Mouse (Mus musculus) liver, adult 2 months (tissue): Measurements from ENCODE around the gene Dzip1l.

Experiments
- CTCF ChIP-seq: fragments of 200-500 bp; IDR thresholded peaks from 2 replicates; pipeline ENCODE4 v1.5.1; 2011; ENCODE audit warnings: low read depth, low read length, control low read depth
- POLR2A ChIP-seq: fragments of 200-500 bp; IDR thresholded peaks from 2 replicates; pipeline ENCODE4 v1.6.1; 2011; ENCODE audit warnings: low read length, control low read depth; ENCODE audit not compliant: insufficient read depth; ENCODE audit errors: extremely low read depth

DNA sequence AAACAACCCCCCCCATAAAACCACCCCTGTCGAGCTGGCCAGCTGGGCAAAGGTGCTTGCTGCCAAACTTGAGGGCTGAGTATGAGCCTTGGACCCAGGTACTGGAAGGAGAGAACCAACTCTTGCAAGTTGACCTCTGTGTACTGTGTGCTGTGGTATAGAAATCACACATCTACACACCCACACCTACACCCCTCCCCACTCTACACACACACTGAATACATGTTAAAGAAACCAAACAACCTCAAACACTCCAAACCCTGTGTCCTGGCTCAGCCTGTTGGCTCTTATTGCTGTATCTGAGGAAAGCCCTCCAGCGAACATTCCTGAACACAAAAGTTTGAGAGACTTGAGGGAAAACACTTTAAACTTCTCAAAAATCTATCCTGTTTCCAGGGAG is 6.3 kb upstream of the Dzip1l start:
- TF ChIP-seq POLR2A (no peak), CTCF (no peak)
